Mouse (Mus musculus) adrenal gland, adult (tissue): ENCODE measurements at regions not wholly inside any gene's neighbourhood (a gene's known extent, or its start where the extent isn't known, plus 50 kb on each side); places are given as distances from the start of the nearest gene placed in this dataset.
A peak's percentile ranks its signal among the peaks of the same experiment; 100 is the strongest.

Experiments used
- DNase-seq, 2 experiments: peaks; one replicate each; pipeline ENCODE4 v3.0.0; 2022 to 2023; ENCODE audit warnings: low spot score in 1 of 2; ENCODE audit not compliant: inconsistent age in 2 of 2

DNA sequence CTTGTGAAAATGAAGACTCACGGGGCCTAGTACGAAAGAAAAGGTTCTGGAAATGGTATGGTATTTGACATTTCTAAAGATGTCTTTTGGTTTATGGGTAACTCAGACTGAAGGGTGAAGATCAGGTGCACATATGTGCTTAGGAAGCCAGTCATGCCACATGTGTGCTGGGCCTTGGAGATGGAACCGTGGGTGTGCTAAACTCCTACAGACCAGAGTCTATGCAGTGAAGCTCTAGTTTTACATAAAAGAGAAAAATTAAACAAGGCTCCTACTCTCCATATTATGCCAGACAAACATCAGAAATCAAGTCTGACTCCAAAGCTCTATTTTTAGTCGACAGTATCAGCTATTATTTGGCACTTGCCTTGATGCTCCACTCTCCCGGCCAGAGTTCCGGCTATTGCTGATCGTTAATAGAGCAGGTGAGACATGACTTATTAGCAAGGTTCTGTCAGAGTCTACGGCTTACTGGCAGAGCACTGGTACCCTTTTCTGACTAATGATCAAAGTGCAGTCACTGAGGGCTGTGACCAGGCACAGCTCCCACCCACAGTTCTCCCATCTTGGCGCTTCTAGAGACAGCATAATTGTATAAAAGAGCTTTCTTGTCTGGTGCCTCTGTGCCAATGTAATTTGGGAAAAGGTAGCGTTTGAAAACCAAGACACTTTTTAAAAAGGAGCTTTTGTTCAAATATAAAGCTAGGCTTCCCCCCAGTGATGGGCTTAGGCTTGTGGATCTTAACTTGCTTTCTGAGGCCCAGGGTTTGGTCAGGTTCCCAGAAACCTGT, 119.2 kb upstream of the Ccdc122 start:
- peak in 1 of 2 experiments; percentile 16 for DNase-seq

DNA sequence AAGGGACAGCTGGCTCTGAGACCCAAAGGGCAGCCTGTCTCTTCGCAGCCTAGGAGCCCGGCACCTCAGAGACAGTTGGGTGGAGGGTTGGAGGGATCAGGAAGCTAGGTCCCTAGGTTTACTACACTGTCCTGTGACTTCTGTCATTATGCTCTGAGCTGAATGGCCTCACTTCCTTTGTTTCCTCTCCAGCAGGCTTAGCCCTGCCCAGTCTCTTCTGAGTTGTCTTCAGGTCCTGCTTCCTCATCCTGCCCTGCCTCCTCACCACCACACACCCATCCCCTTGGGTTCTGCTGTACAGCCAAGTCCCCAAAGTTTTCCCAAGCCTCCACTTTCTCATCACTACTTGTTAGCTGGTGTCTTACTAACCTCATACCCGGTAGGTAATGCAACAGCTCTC, 122.7 kb upstream of the Ccdc122 start:
- DNase-seq, result peak in 1 of 2 experiments; percentile 45

GRCm38 (mm10) chr14:76912301-76913001, 124.1 kb upstream of the Ccdc122 start:
- peak; percentile 52 to 67 for DNase-seq

DNA sequence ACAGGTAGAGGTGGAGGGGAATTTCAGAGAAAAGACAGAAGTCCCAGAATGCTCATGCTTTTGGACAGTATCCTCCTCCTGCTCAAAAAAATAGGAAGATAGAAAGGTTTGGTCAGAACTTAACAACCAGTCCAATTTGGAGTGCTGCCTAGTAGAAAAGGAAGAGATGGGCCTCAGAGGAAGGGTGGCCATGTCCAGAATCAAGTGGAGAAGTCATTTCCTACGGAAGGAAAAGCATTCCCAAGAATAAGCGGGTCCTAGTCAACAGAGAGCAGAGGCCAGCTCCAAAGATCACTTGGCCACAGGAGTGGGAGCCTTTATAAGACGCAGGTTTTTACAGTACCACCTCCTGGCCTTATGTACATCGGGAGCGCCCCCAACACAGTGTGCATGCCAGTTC, 125.3 kb upstream of the Ccdc122 start:
- peak in 1 of 2 experiments; percentile 44 for DNase-seq

GRCm38 (mm10) chr14:76910186-76910585, 126.4 kb upstream of the Ccdc122 start:
- DNase-seq, result peak in 1 of 2 experiments; percentile 66

DNA sequence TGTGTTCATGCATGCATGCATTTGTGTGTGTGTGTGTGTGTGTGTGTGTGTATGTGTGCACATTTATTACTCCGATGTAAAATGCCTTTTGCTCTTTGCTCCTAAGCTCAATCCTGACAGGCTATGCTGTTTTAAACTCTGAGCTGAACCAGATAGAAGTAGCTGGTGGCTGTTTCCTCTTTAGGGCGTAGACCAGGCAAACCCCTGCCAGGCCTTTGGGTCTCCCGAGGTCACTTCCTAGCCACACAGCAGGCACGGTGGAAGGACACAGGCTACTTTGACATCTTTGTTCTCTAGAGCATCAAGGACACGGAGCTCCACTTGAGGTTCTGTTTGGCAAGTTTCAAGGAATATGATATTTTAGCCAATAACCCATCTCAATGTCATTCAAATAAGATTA, 128.6 kb upstream of the Ccdc122 start:
- DNase-seq, result peak; percentile 74 to 86

- peak in 1 of 2 experiments; percentile 55 for DNase-seq
These were observed 133.4 kb upstream of the Ccdc122 start for GRCm38 (mm10) chr14:76902962-76903757.

DNA sequence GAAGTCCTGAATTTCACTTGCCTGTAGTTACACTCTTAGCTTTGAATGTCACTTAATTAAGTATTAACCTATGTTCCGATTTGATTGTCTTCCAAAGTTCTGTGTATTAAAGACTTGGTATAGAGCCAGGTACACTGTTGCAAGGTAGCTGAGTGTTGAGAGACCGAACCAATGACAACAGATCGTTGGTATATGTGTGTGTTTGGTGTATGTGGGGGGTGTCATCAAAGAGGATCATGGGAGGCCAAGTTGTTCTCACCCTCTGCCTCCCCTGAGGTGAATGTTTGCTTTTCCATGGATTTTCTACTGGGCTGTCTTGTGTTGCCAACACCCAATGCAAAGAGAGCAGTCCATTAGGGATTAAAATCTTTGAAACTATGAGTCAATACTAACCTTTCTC, 135.1 kb upstream of the Ccdc122 start:
- DNase-seq, result no peak

GRCm38 (mm10) chr14:76899331-76899730, 137.2 kb upstream of the Ccdc122 start:
- no peak for DNase-seq

DNA sequence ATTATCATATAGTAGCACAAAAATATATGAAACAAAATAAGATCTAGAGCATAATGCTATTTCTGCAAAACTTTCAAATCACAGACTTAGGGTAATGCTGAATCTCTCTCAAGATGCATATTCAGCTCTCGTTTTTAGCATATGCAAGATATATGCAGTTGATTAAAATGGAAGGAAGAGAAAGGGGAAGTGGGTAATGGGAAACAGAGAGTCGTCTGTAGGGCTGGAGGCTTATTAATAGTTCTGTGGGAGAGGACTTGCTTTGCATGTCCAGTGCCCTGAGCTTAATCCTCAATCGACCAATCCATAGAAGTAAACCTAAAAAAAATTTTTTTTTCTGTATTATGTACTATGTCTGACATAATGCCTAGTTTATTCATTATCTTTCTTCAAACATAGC, 148.9 kb upstream of the Ccdc122 start:
- no peak for DNase-seq

DNA sequence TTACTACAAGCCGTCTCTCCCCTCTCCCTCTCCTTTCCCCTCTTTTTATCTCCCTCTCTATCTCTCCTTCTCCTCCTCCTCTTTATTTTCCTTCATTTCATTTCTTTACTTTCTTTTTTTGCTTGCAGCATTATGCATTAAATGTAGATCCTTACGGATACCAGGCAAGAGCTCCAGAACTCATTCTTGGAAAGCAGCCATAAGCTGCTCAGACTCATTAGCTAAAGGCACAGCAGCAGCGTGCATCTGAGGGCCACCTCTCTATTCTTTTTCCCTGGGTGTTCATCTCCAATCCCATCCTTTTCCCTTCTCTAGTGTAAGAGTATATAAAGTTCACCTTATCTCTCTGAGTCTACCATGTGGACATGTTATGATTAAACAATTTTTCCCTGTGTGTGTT, 149.4 kb upstream of the Ccdc122 start:
- no peak for DNase-seq

GRCm38 (mm10) chr14:76883231-76883651, 153.3 kb upstream of the Ccdc122 start:
- peak; percentile 22 to 73 for DNase-seq

- DNase-seq, result peak; percentile 64 to 83
These were observed 153.8 kb upstream of the Ccdc122 start for GRCm38 (mm10) chr14:76882711-76883171.

GRCm38 (mm10) chr14:76880851-76881250, 155.7 kb upstream of the Ccdc122 start:
- no peak for DNase-seq

DNA sequence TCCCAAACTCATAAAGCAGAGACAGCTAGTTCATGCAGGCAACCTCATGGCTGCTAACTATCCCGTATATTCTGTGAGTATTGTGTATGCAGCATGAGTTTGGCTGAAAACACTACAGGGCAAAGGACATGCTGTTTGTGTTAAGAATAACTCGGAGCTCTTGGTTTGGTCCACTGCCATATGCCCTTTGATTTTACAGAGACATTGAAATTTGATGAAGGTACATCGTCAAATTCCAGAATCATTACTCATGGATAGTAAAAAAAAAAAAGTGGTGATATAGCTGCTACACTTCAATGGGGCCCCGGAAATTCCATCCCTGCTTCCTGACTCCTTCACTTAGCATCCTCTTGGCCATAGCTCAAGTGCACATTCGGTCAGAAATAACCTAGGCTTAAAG, 159.3 kb upstream of the Ccdc122 start:
- DNase-seq, result peak in 1 of 2 experiments; percentile 43

DNA sequence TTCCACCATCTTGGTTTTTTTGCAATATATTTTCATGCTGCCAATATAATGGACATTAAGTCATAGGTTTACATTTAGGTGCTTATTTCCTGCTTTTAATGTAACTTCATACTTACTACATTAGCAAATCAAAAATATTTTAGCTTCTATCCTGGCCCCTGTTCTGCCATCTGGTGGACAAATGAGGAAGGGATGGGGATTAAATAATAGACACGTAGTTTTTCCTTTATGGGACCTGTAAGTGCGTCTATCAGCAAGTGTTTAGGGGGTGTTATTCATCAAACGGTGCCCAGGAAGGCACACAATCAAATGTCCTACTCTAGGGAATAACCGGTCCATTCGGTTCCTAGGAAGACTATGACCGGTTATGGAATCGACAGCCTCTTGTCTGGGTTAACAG, 160.6 kb upstream of the Ccdc122 start:
- DNase-seq, result peak; percentile 53 to 93

DNA sequence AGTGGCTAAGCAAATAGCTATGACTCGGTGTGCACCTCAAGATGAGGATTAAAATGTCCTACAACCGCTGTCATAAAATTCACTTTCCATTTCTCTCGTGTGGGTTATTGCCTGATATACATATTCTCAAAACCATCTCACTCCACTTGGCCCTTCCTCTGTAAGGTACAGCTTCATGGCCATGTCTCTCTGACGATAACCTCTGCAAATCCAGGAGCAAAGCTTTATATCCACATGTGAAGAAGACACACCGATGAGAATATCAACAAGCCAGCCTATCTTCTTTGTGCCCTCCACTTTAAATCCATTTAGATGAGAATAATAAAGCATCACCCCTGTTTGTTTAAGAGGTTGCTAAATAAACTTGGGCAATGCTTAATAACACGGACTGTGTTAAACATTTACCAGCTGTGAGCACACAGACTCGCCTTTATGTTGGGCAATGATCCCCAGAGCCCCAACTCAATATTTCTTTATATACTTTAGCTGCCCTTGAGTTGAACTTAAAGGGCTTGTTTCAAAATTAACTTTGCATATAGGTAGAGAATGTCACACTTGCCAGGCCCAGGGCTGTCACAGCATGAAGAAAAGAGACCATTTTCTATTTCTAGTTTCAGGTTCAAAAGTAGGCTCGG, 161.2 kb upstream of the Ccdc122 start:
- DNase-seq, result no peak

DNA sequence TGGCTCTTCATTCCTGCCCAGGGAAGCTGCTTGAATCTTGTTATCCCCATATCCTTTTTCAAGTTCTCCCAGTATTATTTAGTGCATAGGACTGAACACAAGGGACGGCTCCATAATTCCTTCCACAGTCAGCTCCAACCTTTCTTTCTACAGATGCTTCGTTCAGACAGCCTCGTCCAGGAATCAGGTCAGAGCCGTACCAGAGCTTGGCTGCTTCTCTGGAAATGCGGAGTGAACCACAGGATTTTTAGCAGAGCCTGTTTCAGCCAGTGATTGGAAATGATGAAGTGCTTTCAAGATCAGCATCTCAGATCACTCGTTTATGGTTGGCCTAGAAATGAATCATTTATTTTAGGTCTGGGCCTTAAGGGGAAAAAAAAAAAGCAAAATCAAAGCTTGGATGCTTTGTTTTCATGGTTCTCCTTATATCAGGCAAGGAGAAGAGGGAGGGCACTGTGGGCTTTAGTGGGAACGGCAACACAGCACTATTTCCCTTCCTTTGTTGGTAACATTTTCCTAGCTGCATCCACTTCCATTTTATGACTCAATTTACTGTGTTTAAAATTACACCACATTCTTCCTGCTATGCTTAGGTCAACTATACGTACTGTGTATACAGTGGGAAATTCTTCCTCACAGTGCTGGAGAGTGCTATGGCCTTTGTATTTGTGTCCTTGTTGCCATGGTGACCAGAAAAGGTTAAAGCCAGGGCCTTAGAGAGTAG, 161.9 kb upstream of the Ccdc122 start:
- DNase-seq, result peak; percentile 44 to 74

DNA sequence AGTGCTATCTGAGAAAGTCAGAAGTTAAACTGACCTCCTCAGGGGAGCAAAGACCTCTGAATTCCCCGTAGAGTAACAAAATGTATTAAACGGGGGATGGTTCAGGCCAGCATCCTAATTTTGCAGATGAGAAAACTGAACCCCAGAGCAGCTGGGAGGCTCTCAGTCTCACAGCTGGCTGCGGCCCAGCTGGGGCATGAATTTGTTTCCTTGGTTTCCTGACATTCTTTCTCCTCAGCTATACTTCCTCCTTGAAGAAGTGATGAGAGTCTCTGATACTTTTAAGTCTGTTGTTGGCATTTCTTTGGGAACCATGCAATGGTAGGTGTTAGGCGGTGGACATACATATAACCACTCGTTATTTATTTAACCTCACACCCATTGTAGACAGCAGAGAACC, 162.9 kb upstream of the Ccdc122 start:
- no peak for DNase-seq

GRCm38 (mm10) chr14:76872976-76873375, 163.6 kb upstream of the Ccdc122 start:
- DNase-seq, result no peak
